Mouse (Mus musculus): Measurements from ENCODE around the gene Gga1. TPM values are rescaled to one million over a fixed set of nuclear protein-coding genes. Genes with fewer than 3 reads are reported as not detected.

The Gga1 gene
- polyA plus RNA-seq, 1 experiment from 2014 or later, result 48.4 TPM

- H3K4me2 ChIP-seq (ENCODE audit: low read depth, low read length), result peak overlapping the region; percentile 60
- H3K9ac ChIP-seq (ENCODE audit: low read length), result peak overlapping the region; percentile 74
- H3K27me3 ChIP-seq (ENCODE audit: control insufficient read depth, insufficient read depth, low read length), result no peaks in the 10 kb centered on the region
- WGBS, result 3% methylated on average over 9 of the region's 9 CpGs
- H3K36me3 ChIP-seq (ENCODE audit: control insufficient read depth, insufficient read depth, low read length), result no peaks in the 10 kb centered on the region
- peak overlapping the region; percentile 47 for H3K4me3 ChIP-seq (replicated peaks; ENCODE audit: low read length)
- H3K27ac ChIP-seq (ENCODE audit: low read length), result no peak overlapping the region; the same call in 1 of the 2 replicates
- peaks cover 11% of the 10 kb centered on the region; the same call in 1 of the 2 replicates for H3K4me1 ChIP-seq (ENCODE audit: control insufficient read depth, insufficient read depth, low read length)
- no peaks in the 10 kb centered on the region for H3K9me3 ChIP-seq (replicated peaks; ENCODE audit: control insufficient read depth, low read length)
- ATAC-seq (ENCODE audit: insufficient read depth, low FRiP score), result peak; percentile 74
Measured at GRCm38 (mm10) chr15:78942663-78943062, 65.7 kb downstream of the Gga1 start.

Small RNA genes within 50 kb of the gene (microRNA-seq; reads per million reads assigned to microRNA genes)
- not detected for gene Mir6955

Other genes starting within 250 kb of the Gga1 start
- 0.07 and 0.17 TPM in 2 replicates for gene Elfn2, start 158.4 kb upstream of the Gga1 start, polyA plus RNA-seq (2015; fragmentation: Nextera tagmentation; extraction: Ambion mirVana)
- 18.5 and 18.7 TPM in 2 replicates for gene Mfng, start 103.7 kb upstream of the Gga1 start, polyA plus RNA-seq (2015; fragmentation: Nextera tagmentation; extraction: Ambion mirVana)
- gene Card10, start 74.1 kb upstream of the Gga1 start, polyA plus RNA-seq (2015; fragmentation: Nextera tagmentation; extraction: Ambion mirVana), result 4.0 and 4.4 TPM in 2 replicates
- 47.9 and 52.2 TPM in 2 replicates for gene Cdc42ep1, start 34.6 kb upstream of the Gga1 start, polyA plus RNA-seq (2015; fragmentation: Nextera tagmentation; extraction: Ambion mirVana)
- 86.6 and 122 TPM in 2 replicates for gene Lgals2, start 21.7 kb upstream of the Gga1 start, polyA plus RNA-seq (2015; fragmentation: Nextera tagmentation; extraction: Ambion mirVana)
- 0.32 and 0.46 TPM in 2 replicates for gene Gm49510, start 22.5 kb downstream of the Gga1 start, polyA plus RNA-seq (2015; fragmentation: Nextera tagmentation; extraction: Ambion mirVana)
- gene Sh3bp1, start 22.6 kb downstream of the Gga1 start, polyA plus RNA-seq (2015; fragmentation: Nextera tagmentation; extraction: Ambion mirVana), result 42.1 and 44.5 TPM in 2 replicates
- 5.1 and 5.9 TPM in 2 replicates for gene Pdxp, start 36.7 kb downstream of the Gga1 start, polyA plus RNA-seq (2015; fragmentation: Nextera tagmentation; extraction: Ambion mirVana)
- gene Lgals1, start 49.5 kb downstream of the Gga1 start, polyA plus RNA-seq (2015; fragmentation: Nextera tagmentation; extraction: Ambion mirVana), result 1,528 and 1,531 TPM in 2 replicates
- 45.6 and 46.9 TPM in 2 replicates for gene Nol12, start 57.7 kb downstream of the Gga1 start, polyA plus RNA-seq (2015; fragmentation: Nextera tagmentation; extraction: Ambion mirVana)
- 54.2 and 63.6 TPM in 2 replicates for gene Triobp, start 70.5 kb downstream of the Gga1 start, polyA plus RNA-seq (2015; fragmentation: Nextera tagmentation; extraction: Ambion mirVana)
- gene H1f0, start 151.3 kb downstream of the Gga1 start, polyA plus RNA-seq (2015; fragmentation: Nextera tagmentation; extraction: Ambion mirVana), result 479 and 551 TPM in 2 replicates
- gene Galr3, start 164.7 kb downstream of the Gga1 start, polyA plus RNA-seq (2015; fragmentation: Nextera tagmentation; extraction: Ambion mirVana), result 0.26 and 0.43 TPM in 2 replicates
- gene Ankrd54, start 185.7 kb downstream of the Gga1 start, polyA plus RNA-seq (2015; fragmentation: Nextera tagmentation; extraction: Ambion mirVana), result 35.7 and 35.8 TPM in 2 replicates
- 208 and 211 TPM in 2 replicates for gene Eif3l, start 198.0 kb downstream of the Gga1 start, polyA plus RNA-seq (2015; fragmentation: Nextera tagmentation; extraction: Ambion mirVana)
- gene Micall1, start 231.7 kb downstream of the Gga1 start, polyA plus RNA-seq (2015; fragmentation: Nextera tagmentation; extraction: Ambion mirVana), result 10.4 and 11.2 TPM in 2 replicates

Measured in stomach, embryonic 16.5 days (tissue).